Mouse (Mus musculus): Measurements from ENCODE around the gene Anpep.
"Not testable (repeated sequence)": the region's sequence is repeated elsewhere in the genome, so short reads cannot be mapped to it uniquely, and the experiment has no call there.

Anpep gene

DNA sequence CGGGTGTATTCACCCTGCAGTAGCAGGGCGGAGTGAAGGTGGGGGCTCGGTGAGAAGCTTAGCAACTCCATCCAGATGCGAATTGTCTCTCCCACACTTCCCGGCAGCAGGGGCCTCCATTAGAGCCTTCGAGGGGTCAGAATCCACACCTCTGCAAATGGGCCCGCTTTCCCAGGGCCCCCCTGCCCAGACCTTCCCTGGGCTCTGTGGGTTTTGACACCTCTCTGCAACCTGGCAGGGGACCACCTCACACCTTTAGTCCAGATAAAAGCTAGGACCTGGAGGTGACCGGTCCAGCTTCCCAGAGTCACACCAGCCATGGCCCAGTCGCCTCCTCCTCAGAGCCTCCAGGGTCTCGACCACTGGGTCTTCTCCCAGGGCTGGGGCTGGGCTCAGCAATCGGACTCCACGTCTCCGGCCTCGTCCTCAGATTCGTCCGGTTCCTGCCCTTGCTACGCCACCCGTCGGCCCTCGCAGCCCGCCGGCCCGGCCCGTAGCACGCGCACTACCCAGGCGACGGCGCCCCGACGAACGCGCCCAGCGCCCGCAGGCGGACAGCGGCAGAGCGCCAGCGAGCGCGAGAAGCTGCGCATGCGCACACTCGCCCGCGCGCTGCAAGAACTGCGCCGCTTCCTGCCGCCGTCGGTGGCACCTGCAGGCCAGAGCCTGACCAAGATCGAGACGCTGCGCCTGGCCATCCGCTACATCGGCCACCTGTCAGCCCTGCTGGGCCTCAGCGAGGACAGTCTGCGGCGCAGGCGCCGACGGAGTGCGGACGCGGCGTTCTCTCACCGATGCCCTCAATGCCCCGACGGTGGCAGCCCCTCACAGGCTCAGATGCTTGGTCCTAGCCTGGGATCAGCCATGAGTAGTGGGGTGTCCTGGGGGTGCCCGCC lies 50.0 kb downstream of the Anpep start, which contains the start of gene Mesp2:
TSS of gene Mesp2 (plus strand) at position 117 of the 896 bp plus-strand sequence.
- DNase-seq (ENCODE audit: low read depth), result no peak

DNA sequence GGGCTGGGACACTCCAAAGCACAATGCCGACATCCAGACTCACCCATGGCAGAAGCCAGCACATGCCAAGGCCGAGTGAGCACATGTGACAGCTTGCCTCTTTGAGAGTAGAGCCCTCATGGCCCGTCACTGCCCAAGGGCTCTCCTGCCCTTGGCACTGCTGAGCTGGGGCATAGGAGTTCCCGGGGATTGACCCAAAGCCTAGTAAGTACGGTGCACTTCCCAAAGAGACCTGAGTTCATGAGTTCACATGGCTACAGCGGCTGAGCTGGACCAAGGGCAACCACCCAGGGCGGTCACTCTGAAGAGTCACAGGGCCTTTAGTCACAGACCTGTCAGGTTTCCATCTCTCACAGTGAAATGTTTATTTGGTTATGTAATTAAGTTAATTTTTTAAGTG lies 52.3 kb downstream of the Anpep start:
- no peak for DNase-seq (ENCODE audit: low read depth)

DNA sequence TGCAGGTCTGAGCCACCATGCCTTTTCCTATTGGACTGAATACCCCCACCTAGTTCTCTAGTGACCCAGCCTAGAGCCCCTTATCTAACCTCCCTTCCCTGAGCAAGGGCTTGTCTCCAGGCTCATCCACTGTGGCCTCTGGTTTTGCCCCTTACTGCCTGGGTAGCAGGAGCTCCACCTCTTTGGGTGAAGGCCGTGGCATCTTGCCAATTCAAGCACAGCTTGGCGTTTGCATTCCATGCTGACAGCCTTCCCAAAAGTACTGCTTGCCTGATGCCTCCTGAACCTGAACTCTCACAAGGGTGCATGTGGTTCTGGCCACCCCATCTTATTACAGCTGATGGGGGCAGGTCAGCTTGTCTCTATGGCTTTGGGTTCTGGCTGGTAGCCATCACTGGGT lies 57.0 kb downstream of the Anpep start:
- no peak for DNase-seq (ENCODE audit: low read depth)

DNA sequence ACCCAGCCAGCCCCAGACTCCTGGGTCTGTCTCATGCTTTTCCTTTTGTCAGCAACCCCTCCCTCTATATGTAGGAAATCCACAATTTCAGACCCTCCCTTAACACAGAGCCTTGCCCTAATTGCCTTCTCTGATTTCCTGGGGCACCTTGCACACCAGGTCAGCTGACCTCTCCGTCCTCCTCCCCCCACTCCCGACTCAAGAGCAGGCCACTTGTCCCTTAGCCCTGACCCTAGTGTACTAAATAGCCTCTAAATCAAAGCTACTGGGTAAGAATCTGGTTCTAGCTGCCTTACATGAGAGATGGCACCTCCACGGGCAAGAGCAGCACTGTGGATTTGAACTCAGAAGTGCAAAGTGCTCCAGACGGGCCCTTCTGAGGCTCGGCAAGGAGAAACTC lies 58.8 kb downstream of the Anpep start:
- no peak for DNase-seq (ENCODE audit: low read depth)

- no peak for DNase-seq (ENCODE audit: low read depth)
Observed at GRCm38 (mm10) chr7:79801391-79801790, 59.5 kb downstream of the Anpep start.

DNA sequence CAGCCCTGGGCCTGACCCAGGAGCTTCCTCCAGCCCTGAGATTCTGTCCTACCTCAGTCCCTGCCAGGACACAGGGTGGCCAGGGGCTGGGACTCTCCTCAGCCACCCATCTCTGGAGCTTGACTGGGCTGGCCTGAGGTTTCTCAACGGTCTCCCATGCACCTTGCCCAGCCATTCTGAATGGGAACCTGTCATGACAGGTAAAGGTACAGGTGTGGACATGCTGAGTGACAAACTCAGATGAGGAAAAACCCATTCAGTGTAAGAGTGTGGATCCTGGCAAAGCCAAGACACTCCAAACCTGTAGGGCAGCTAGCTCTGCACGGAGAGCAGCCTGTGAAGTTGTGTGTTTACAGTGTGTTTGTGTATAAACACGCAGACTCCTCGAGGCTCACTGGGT lies 60.5 kb downstream of the Anpep start:
- DNase-seq (ENCODE audit: low read depth), result no peak

GRCm38 (mm10) chr7:79799506-79799905 lies 61.4 kb downstream of the Anpep start:
- no peak for DNase-seq (ENCODE audit: low read depth)

- DNase-seq (ENCODE audit: low read depth), result peak; percentile 67
Observed at GRCm38 (mm10) chr7:79799048-79799447, 61.8 kb downstream of the Anpep start.

GRCm38 (mm10) chr7:79798606-79799005 lies 62.3 kb downstream of the Anpep start:
- no peak for DNase-seq (ENCODE audit: low read depth)

DNA sequence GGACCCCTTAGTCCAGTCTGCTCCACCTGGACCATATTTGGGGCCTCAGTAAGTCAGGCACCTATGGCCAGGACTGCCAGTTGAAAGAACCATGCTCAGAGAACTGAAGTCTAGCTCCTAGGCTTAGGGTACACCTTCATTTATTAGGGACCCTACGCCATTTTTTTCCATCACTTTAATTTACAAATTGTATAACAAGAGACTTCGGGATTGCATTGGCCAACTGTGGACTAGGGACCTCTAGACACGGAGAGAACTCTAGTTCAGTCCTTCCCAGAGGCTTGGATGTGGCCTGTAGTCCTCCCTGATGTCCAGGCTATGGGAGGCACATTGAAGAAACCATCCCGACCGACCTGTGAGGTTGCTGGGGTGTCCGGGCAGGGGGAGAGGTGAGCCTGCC lies 67.2 kb downstream of the Anpep start, which contains the start of gene Mesp1:
TSS of gene Mesp1 (minus strand) at position 101 of the 400 bp plus-strand sequence.
- DNase-seq (ENCODE audit: low read depth), result no peak

- DNase-seq (ENCODE audit: low read depth), result no peak
Observed at GRCm38 (mm10) chr7:79792635-79793421, 68.0 kb downstream of the Anpep start.

DNA sequence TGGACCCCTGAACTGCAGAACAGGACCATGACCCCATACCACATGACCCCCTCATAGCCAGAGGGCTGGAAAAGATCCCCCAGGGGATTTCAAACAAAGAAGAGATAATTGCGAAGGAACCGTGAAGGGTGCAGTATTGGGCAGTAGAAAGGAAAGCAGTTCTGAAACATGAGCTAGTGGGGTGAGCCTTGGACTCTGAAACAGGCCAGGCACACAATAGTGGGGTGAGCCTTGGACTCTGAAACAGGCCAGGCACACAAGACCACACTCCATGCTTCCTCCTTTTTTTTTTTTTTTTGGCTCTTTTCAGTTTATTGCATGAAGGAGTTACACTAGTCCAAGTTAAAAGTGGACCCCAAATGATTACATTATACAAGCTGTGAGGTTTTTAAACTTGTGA lies 71.0 kb downstream of the Anpep start:
- not testable (repeated sequence) for DNase-seq (ENCODE audit: low read depth)

DNA sequence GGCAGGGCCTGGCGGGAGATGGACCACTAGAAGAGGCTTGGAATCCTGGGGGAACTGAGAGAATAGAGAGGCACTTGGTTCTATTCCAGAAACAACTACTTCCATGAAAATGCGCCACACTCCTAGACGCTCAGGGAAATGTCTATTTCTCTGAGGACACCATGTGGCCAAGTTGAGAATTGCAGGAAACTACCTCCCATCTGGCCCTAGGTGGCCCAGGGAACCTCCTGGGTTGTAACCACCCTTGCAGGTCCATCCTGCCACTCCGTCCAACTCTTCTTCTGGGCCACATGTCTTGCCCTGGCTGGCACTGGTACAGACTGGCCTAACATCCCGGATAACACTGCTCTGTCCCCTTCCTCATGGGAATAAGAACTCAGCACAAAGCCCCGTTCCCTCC lies 74.6 kb downstream of the Anpep start:
- DNase-seq (ENCODE audit: low read depth), result peak; percentile 62

DNA sequence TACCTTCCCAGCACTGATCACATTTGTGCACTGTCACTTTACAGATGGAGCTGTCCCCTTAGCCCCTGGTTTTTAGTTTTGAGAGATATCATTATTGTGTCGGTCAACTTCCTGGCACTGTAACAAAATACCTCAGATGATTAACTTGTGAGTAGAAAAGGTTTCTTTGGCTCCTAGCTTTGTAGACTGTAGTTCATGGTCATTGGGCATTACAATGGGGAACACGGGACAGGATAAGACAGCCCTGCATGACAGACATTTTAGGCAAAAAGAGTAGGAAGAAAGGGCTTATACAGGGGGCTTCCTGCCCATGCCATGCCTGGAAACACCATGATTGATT lies 78.4 kb downstream of the Anpep start:
- DNase-seq (ENCODE audit: low read depth), result no peak

GRCm38 (mm10) chr7:79781826-79782515 lies 78.9 kb downstream of the Anpep start:
- peak; percentile 11 for DNase-seq (ENCODE audit: low read depth)

GRCm38 (mm10) chr7:79780647-79781626 lies 79.9 kb downstream of the Anpep start:
- DNase-seq (ENCODE audit: low read depth), result peak; percentile 83

Data from 416B (cell line).